Mouse (Mus musculus) cerebellum, postnatal 10 days (tissue): ENCODE results near the gene Tspear.

Source experiments
- DNase-seq, 2 experiments: peaks; one replicate each; pipeline ENCODE4 v3.0.0; 2021; ENCODE audit warnings: mixed read lengths in 2 of 2

Gene Tspear

DNA sequence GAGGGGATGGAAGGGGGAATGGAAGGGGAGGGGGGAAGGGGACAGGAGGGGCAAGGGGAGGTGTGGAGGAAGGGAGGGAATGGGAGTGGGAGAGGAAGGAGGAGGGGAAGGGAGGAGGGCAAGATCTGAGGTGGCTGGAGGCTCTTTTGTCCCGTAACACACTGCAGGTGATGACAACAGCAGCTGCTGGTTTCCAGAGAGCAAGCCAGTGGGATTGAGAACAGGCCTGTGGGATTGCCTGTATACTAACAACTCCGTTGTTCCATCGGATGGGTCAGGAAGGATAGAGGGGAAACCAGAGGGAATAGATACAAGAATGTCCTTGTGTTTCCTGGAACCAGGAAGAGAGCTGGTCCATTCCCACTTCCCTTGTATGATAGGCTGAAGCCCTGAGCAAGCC, 111.3 kb downstream of the Tspear start:
- no peak for DNase-seq

DNA sequence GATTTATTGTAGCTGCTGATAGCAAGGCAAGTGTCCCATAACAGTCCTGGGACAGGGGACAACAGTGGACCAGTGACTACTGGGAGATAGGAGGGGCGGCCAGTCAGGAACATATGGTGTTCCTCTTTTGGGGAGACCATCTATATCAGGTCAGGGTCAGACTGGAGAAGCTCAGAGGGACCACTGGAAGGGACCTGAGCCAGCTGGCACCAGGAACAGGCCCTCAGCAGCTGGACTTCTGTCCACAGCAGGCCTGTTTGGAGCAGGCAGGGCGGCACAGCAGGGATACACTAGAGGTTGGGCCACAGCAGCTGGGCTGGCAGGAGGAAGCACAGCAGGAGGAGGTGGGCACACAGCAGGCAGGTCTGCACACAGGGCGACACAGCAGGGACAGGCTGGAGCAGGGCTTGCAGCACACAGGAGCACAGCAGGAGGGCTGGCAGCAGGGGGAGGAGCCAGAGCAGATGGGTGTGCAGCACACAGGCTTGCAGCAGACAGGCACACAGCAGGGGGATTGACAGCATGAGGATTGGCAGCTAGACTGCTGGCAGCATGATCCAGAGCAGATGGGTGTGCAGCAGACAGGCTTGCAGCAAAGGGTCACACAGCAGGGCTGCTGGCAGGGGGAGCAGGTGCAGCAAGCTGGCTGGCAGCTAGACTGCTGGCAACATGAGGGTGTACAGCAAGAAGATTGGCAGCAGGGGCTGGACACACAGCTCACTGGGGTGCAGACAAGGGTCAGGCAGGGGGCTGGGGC, 112.0 kb downstream of the Tspear start:
- DNase-seq = peak; percentile 53 to 61

DNA sequence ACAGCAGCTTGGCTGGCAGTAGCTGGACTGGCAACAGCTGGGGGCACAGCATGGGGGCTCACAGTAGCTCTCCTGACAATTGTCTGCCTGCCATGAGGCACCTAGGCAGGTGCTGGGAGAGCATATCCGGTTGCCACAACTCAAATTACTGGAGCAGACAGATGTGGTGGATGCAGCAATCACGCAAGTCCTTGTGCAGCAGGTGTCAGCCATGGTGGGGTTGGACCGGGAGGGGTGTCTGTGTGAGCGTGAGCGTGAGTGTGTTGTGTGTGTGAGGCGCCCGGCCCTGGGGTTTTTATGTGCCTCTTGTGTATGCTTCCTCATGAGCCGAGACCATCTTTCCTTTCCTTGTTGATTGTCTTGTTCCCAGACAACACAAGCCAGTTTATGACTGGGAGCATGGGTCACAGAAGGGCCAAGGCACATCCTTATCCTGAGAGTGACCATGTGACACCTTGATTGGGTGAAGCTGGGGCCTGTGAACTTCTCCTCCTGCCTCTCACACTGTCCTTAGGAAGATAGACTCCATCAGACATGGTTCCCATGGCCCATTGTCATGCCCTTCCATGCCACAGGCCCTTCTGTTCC, 112.6 kb downstream of the Tspear start, which contains the start of gene Gm19668:
Gene Gm19668, minus strand, starts transcription at position 213 of the 588 bp plus-strand sequence.
- no peak for DNase-seq

DNA sequence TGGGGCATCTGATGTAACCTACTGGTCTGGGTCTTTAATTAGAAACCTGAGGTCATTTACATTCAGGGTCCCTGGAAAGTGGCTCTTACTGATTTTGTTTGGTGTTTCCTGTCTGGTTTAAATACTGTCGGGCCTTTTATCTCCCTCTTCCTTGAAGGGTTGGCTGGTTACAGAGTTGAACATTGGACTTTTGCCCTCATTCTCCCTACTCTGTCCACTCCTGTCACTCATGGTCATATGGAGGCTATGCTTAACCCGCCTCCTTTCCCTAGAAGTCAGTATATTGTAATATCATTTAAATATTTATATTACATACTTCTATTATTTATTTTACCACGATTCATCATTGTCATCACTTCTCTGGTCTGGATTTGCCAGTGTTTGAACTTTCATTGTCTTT, 117.7 kb downstream of the Tspear start:
- no peak for DNase-seq

DNA sequence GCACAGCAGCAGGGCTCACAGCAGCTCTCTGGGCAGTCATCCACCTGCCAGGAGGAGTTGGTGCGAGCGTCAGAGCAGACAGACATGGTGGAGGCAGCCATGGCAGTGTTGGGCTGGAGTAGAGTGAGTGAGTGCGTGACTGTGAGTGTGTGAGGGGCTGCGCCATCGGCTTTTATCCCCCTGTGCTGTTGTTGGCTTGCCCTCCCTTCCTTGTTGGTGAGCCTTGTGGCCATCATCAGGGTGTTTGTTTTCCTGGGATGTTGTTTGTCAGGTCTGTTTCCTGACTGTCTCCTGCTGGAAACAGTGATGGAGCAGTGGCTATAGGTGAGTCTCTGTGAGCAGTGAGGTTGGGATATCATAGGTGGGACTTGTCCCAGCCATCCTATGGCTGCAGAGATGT, 125.4 kb downstream of the Tspear start, which contains the start of gene Gm9507:
Gene Gm9507, minus strand, starts transcription at position 101 of the 400 bp plus-strand sequence.
- DNase-seq = no peak

DNA sequence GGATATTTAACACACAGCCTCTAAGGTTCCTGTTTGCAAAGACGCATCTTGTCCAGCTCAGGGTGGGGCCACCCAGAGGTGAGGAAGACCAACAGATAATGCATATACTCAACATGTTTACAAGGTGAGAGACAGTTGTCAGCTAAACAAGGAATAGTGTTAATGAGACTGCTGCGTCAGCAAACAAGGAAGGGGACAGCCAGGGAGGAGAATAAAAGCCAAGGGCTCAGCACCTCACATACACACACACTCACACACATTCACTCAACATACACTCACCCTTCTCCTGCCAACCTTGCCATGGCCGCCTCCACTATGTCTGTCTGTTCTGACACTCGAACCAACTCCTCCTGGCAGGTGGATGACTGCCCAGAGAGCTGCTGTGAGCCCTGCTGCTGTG, 128.0 kb downstream of the Tspear start, which contains the start of gene Gm2696:
Gene Gm2696, plus strand, starts transcription at position 301 of the 400 bp plus-strand sequence.
- no peak for DNase-seq

DNA sequence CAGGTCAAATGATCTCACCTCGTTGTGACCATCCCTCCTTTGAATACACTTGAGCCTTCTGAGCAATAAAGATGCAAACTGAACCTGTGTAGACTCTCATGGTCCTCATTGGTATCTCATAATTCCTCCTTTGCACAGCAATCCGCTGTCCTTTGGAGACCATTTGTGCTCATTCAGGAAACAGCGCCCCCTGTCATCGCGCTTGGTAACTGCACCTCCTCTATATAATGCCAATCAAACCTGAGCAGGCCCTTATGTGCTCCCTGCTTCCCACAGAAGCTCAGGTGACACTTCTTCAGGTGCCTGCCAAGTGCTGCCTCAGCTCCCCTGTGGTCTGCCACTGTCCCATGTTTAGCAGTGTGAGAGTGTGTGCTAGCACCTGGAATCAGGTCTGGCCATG, 129.1 kb downstream of the Tspear start:
- peak in 1 of 2 experiments; percentile 26 for DNase-seq

DNA sequence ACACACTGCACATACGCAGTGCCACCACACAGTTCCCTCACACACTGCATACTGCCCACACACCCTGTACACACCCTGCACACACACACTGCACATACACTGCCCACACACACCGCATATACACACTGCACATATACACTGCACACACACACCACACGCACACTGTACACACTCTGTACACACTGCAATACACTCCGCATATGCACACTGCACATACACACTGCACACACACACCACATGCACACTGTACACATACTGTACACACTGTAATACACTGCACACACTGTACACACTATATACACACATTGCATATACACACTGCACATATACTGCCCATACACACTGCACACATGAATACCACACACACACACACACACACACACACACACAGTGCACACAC, 132.2 kb downstream of the Tspear start:
- DNase-seq = no peak

DNA sequence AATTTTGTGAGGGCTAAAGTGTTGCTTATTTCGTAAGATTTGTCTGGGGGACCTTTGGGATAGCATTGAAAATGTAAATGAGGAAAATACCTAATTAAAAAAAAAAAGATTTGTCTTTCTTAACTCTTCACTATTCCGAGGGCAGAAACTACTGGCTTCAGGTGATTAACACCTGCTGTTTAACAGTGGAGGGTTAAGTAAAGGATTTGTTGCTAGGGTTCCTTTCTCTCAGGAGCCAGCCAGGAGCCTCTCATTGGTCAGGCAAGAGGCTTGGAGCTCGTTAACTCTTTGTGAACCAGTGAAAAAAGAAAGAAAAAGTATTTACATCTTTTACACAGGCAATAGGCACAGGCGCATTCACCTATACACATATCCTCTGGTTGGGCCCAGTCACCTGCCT, 132.8 kb downstream of the Tspear start:
- DNase-seq = no peak

DNA sequence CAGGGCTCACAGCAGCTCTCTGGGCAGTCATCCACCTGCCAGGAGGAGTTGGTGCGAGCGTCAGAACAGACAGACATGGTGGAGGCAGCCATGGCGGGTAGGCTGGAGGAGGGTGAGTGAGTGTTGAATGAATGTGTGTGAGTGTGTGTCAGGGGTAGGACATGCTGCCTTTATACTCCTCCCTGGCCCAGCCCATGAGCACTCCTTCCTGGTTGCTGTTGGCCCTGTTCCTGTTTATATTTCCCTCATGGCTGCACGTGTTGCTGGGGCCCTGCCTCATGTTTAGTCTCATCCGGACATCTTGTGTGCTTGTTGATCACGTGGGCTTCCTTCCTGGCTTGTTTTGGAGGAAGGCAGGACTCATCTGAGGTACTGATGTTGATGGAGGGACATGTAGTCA, 140.6 kb downstream of the Tspear start, which contains the start of gene Krtap10-4:
Gene Krtap10-4, minus strand, starts transcription at position 145 of the 400 bp plus-strand sequence.
- DNase-seq = no peak

DNA sequence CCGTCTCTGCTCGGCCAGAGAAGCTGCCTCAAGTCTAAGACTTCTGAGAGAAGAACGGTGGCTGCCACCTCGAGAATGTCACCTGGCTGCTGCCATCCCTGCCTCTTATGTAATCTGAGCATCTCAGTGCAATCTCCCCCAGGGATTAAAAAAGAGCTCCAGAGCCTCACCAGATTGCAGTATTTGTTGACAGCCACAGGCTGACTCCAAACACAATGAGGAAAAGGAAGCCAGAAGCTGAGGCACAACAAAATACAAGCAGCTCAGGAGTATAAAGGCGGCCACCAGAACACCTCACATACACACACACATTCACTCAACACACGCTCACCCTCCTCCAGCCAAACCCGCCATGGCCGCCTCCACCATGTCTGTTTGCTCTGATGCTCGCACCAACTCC, 149.3 kb downstream of the Tspear start, which contains the start of gene Krtap10-10:
Gene Krtap10-10, plus strand, starts transcription at position 301 of the 400 bp plus-strand sequence.
- DNase-seq = no peak

DNA sequence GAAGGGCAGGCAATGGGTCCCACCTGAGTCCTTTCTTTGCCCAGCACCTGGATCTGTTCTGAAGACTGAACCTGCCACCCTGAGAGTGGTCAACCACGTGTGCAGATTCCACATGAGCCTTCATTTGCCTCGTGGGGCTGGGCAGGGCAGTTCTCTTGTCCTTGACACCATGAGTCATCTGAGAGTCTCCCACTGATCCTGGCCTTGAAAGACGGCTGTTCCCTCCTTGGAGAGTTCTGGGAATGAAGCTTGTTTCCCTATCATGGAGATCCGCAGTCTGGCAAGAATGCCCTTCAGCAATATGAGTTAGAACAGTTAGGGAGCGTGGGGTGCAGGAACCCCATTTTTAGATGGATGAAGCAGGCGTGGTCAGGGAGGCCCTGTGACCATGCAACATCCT, 152.6 kb downstream of the Tspear start:
- no peak for DNase-seq

DNA sequence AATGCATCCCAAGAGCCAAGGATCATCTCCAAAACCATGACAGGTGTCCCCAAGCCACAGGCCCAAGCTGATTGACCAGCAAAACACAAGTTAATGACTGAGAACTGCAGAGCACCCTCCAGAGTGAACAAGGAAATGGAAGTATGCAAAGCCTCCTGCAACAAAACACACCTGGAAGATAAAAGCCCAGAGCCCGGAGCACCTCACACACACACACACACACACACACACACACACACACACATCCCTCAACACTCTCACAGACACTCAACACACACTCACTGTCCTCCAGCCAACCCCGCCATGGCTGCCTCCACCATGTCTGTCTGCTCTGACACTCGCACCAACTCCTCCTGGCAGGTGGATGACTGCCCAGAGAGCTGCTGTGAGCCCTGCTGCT, 160.1 kb downstream of the Tspear start, which contains the start of gene Gm36176:
Gene Gm36176, plus strand, starts transcription at position 301 of the 400 bp plus-strand sequence.
- DNase-seq = no peak

DNA sequence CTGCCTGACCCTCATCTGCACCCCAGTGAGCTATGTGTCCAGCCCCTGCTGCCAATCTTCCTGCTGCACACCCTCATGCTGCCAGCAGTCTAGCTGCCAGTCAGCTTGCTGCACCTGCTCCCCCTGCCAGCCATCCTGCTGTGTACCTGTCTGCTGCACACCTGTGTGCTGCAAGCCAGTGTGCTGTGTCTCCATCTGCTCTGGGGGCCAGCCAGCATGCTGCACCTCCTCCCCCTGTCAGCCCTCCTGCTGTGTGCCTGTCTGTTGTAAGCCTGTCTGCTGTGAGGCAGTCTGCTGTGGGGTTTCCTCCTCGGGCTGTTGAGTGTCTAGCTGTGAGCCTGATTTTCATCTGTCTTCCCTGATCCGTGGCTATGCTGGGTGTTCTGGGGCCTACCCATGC, 160.6 kb downstream of the Tspear start:
- DNase-seq = peak; percentile 64 to 77

DNA sequence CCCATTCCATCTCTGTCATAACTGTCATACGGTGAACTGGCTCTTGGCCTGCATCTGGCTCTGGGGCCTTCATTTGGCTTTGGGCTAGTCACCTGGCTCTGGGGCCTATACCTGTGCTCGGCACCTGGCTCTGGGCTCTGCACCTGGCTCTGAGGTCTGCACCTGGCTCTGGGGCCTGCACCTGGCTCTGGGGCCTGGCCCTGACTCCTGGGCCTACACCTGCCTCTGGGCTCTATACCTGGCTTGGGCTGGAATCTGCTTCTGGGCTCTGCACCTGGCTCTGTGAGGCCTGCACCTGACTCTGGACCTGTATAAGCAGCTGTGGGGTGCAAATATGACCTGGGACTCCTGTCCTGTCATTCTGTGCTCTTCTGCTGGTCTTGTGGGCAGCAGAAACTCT, 161.2 kb downstream of the Tspear start:
- DNase-seq = no peak

DNA sequence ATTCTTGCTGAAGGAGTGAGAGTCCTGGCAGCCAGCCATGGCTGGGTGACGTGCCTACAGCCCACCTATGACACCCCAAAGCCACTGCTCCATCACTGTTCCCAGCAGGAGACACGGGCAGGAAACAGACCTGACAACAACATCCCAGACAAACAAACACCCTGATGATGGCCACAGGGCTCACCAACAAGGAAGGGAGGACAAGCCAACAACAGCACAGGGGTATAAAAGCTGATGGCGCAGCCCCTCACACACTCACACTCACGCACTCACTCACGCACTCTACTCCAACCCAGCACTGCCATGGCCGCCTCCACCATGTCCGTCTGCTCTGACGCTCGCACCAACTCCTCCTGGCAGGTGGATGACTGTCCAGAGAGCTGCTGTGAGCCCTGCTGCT, 166.2 kb downstream of the Tspear start, which contains the start of gene Gm10318:
Gene Gm10318, plus strand, starts transcription at position 301 of the 400 bp plus-strand sequence.
- DNase-seq = no peak

DNA sequence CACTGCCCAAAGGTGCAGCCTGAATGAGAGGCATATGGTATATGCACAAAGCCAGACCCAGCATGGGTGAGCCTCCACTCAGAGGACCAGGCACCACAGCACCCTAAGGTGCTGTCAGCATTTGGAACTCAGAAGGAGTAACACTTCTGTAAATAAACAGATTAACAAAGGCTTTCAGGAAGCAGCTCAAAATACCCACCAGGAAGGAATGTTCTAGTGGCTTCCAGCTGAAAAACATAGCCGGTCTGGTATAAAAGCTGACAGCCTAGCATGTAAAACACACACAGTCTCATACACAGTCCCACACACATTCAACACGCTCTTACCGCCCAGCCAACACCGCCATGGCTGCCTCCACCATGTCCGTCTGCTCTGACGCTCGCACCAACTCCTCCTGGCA, 175.3 kb downstream of the Tspear start, which contains the start of gene Gm3285:
Gene Gm3285, plus strand, starts transcription at position 301 of the 400 bp plus-strand sequence.
- no peak for DNase-seq

DNA sequence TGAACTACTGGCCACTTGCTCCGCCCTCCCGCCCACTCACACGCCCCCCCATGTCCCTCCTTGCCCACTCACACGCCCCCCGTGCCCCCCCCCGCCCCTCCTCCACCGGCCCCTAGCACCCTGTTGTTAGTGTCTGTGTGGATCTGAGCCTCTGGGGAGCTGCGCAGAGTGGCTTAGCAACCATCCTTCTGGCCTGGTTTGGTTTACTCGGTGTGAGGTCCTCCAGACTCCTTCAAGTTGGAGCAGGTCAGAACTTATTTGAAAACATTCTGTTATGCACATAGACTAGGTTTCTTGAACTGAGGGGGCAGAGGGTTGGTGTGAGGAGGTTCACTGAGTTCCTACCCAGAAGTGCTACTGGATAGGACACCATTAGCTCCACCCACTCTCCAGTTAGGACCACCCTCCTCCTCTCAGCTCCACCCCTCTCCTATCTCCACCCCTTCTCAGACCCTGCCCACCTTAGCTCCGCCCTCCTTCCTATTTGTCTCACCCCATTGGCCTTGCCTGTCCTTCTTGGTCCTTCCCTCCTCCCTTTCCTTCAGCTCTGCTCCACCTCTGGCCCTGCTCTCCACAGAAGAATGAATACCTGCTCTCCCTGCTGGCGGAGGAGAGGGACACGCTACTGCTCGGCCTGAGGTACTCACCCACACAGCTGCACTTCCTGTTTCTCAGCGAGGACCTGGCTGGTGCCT, 177.8 kb downstream of the Tspear start:
- DNase-seq = no peak

DNA sequence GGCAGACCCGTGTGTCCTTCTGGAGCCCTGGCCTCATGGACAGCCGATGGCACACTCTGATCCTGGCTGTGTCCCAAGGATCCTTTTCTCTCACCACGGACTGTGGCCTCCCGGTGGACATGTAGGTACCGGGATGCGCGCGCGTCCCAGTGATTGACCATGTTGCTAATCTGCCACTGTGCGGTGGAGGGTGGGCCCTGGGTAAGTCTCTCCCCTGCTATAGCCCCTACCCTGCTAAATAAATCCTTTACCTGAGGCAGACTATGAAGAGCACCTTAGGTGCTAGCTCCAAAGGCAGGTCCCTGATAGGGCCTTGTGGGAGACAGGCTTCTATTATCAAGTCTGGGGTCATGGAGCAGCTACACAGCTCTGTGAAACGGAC, 178.4 kb downstream of the Tspear start:
- peak; percentile 26 to 32 for DNase-seq

DNA sequence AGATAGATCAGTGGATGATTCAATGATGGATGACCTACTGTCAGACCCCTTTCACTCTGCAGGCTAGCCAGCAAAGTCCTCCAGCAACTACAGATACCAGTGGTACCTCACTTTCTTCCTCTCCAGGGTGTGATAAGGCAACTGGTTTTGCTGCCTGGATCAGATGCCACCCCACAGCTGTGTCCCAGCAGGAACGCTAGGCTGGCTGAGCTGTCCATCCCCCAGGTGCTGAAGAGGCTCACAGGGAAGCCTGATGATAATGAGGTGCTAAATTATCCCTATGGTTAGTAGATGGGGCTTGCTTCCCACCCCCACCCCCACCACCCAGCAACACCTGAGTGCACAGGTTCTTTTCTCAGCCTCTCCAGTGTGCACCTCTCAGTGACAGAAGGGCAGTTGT, 181.2 kb downstream of the Tspear start:
- DNase-seq = no peak

DNA sequence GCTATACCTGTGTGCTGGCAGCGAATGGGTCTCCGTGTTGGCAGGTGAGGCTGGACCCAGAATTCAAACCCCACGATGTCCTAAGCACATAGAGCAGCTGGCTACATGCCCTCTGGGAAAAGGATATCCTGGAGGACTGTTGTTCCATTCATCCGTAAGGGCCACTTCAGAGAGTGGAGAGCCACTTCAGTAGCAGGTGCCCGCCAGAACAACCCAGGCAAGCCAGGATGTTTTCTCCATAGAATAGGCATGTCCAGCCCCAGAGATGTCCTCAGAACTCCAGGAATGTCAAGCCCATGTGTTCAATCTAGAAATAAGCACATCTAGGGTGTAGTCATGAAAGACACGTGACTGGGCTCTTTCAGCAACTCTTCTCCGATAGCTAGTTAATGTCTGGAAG, 183.3 kb downstream of the Tspear start:
- DNase-seq = no peak

DNA sequence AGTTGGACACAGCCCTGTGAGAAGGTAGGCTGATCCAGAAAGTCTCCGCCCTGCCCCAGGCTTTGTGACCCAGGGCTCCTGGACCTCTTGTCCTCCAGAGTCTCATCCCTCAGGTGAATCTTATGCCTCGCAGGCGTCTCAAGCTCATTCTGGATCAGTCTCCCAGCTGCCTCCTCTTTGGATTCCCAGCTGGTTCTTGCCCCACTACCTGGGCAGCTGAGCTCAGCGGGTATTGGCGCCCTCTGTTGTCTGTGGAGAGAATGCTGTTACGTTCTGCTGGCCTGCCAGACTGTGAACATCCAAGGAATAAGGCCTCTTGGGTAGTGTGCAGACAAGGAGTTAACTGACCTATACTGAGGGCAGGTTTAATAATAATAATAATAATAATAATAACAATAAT, 192.6 kb downstream of the Tspear start:
- peak; percentile 50 to 52 for DNase-seq

DNA sequence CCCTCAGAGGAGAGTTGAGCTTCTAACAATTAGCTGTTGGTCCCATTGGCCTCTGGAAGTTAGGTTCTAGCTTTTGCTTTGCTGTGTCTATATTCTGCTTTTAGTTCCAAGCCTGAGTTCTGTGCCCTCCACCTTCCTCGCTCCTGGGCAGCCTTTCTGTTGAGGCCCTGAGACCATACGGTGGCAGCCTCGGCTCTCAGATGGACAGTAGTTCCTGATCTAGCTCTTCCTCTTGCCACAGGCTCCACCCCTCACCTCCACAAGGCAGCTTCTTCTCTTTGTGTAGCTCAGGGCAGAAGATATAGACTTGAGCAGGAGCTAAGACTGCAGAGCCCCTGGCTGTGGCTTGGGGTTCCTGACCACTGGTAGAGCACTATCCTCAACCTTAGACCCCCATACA, 193.9 kb downstream of the Tspear start:
- DNase-seq = no peak
